Mouse (Mus musculus) testis, adult 2 months (tissue): Measurements from ENCODE around the gene Daam2.

Experiments used
- CTCF ChIP-seq: fragments of 200-500 bp; IDR thresholded peaks from 2 replicates; pipeline ENCODE4 v1.5.1; 2012; ENCODE audit warnings: low read depth, mild to moderate bottlenecking, inconsistent platforms, low read length, moderate library complexity; ENCODE audit not compliant: control insufficient read depth, insufficient read depth, insufficient replicate concordance
- POLR2A ChIP-seq: fragments of 200-500 bp; IDR thresholded peaks from 2 replicates; pipeline ENCODE4 v1.6.1; 2012; ENCODE audit warnings: low read depth, mild to moderate bottlenecking, inconsistent platforms, low read length, moderate library complexity; ENCODE audit not compliant: control insufficient read depth

GRCm38 (mm10) chr17:49531661-49532060, 32.5 kb downstream of the Daam2 start:
- TF ChIP-seq CTCF (no peak), POLR2A (no peak)
